Mouse (Mus musculus) lung, adult 18-20 months (tissue): ENCODE measurements around the gene Immp2l.
A peak's percentile ranks its signal among the peaks of the same experiment; 100 is the strongest.

Source experiments
- DNase-seq, 2 experiments: peaks; one replicate each; pipeline ENCODE4 v3.0.0; 2022; ENCODE audit warnings: mixed read lengths in 2 of 2

The Immp2l gene

GRCm38 (mm10) chr12:41877292-41877959 is 853.5 kb downstream of the Immp2l start:
- DNase-seq: no peak

- DNase-seq: no peak
Measured at GRCm38 (mm10) chr12:41878493-41878892, 854.6 kb downstream of the Immp2l start.

DNA sequence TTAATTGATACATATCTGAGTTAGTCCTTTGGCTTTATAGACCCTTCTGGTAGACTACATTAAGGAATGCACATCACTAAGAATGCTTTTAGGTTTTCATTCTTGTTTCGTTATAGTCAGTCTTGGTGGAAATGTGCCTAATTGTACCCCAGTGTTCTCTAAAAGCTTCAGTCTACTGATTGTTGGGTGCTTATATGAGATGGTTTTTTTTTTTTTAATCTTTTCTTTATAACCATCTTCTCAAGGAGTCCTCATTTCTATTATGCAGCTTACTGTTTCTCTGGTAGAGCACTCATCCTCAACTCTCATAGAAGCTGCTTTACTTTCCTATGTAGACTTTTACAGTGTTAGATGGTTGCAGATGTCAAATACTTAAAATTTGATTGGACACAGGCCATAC is 855.1 kb downstream of the Immp2l start:
- DNase-seq: no peak

GRCm38 (mm10) chr12:41879412-41879811 is 855.5 kb downstream of the Immp2l start:
- no peak for DNase-seq

- no peak for DNase-seq
Measured at GRCm38 (mm10) chr12:41880833-41881232, 856.9 kb downstream of the Immp2l start.

- no peak for DNase-seq
Measured at GRCm38 (mm10) chr12:41908011-41908410, 884.1 kb downstream of the Immp2l start.

- DNase-seq: no peak
Measured at GRCm38 (mm10) chr12:41911626-41912025, 887.7 kb downstream of the Immp2l start.

- no peak for DNase-seq
Measured at GRCm38 (mm10) chr12:41937751-41938150, 913.9 kb downstream of the Immp2l start.

DNA sequence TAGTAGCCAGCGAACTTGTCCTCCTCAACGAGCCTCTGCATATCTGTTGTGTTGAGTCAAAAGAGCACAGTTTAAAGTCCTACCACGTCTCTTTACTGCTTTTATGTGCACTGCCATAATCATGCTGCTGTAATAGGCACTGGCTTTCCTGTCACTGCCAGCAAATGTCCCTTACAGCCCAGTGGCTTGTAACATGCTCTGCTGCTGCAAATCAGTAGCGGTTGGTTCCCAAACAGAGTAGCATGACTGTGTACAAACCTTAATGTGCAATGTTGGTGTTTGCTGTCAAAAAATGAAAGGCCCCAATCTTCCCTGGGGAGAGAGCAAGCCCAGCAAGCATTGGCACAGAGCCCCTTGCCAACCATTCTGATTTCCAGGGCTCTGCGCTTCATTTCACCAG is 918.0 kb downstream of the Immp2l start:
- DNase-seq: no peak

DNA sequence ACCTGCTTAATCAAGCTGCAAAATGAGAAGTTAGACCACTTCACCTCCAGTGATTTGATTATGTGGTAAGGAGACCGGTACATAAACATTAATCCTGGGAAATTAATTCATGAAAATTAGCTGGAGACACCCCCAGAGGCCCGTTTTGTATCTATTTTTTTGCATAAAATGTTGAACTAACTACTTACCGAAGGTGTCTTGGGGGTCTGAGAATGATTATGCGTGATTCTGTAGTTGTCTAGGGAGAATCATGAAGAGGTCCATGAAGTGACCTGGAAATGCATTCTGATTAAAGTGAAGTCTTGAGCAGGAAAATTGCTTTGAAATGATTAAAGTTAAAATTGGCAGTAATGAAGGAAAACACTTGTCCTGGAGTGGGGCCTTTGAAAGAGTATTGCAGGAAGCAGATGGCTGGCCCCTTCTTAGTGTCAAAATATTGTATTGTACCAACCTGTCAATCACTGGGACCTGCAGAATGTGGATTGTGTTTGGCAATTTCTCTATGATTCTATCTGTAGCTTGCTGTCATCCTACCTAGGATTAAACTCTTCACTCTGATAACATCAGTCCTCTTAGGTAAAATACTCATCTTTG is 920.3 kb downstream of the Immp2l start:
- DNase-seq: no peak

DNA sequence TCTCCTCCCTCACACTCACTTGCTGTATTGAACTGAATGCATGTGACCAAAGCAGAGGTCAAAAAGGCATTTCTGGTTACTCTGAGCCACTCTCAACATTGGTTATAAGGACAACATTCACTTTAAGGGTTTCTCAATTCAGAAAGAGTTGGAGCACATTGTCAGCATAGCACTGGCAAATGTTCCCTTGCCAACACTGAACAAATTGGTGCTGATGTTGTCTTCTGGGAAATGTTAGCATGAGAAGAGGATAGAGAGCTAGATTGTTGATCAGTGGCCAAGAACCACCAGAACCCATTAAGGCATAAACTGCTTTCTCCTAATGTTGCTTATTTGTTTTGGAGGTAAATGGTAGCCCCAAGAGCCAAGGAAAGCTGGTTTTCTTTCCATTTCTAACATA is 922.6 kb downstream of the Immp2l start:
- no peak for DNase-seq

- no peak for DNase-seq
Measured at GRCm38 (mm10) chr12:41949409-41949808, 925.5 kb downstream of the Immp2l start.

DNA sequence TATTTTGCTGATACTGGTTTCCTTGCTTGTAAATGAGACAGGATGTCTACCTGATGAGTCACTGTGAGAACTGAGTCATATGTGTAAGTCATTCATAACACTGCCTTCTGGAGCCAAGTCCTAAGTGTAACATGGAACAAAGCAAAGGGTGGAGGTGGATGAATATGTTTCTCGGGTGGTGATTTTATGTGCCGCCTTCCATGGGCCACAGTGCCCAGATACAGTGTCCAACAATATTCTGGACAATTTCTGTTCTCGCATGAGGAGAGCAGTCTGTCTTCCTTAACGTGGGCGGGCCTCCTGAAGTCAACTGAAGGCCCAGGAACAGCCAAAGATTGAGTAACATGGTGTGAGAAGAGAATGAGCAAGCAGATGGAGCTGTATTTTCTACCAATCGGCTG is 926.0 kb downstream of the Immp2l start:
- DNase-seq: peak in 1 of 2 experiments; percentile 4

GRCm38 (mm10) chr12:41950726-41951125 is 926.8 kb downstream of the Immp2l start:
- no peak for DNase-seq

GRCm38 (mm10) chr12:41961038-41961437 is 937.1 kb downstream of the Immp2l start:
- no peak for DNase-seq

DNA sequence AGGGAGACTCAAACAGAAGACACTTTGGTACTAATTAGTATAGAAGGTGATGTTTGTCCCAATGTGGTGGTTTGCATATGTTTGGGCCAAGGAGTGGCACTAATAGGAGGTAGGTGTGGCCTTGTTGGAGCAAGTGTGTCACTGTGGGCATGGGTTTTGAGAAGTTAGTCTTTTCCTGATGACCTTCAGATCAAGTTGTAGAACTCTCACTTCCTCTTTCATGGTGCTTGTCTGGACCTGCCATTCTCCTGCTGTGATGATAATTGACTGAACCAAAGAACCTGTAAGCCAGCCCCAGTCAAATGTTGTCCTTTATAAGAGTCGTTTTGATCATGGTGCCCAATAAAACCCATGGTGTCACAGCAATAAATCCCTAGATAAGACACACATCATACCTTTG is 967.5 kb downstream of the Immp2l start:
- DNase-seq: no peak
